Mouse (Mus musculus): Measurements from ENCODE around the gene Dusp23.

Dusp23 gene

DNA sequence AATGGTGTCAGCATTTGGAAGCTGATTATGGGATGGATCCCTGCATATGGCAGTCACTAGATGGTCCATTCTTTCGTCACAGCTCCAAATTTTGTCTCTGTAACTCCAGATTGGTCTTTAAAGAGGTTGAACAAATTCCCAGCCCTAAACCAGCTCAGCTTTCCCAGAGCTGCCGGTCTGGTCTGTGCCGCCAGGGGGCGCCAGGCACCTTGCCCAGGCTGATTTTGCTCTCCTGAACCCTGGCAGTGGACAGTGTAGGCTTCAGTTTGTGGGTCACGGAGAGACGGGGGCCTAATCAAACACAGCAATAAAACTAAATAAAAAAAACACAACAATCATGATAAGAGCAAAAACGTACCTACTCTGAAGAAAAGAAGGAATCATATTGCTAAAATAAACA, 13.5 kb downstream of the Dusp23 start:
- DNase-seq: peak; percentile 67

DNA sequence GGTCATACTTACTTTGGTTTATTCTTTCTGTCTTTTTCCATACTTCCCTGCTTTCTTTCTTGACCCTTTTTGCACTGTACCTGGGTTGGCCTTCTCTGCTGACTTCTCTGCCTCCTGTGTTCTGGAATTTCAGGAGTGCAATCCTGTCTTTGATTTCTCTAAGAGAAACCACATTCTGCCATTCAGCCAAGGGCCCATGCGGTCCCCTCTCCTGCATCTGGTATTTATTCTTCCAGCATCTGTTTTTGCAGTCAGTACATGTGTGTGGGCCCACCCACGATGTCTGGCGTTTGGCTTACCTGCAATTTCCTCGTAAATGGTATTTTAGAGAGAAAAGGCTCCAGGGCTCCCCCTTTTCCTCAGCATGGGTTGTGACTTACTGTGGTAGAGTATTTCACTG, 14.6 kb downstream of the Dusp23 start:
- DNase-seq: no peak

DNA sequence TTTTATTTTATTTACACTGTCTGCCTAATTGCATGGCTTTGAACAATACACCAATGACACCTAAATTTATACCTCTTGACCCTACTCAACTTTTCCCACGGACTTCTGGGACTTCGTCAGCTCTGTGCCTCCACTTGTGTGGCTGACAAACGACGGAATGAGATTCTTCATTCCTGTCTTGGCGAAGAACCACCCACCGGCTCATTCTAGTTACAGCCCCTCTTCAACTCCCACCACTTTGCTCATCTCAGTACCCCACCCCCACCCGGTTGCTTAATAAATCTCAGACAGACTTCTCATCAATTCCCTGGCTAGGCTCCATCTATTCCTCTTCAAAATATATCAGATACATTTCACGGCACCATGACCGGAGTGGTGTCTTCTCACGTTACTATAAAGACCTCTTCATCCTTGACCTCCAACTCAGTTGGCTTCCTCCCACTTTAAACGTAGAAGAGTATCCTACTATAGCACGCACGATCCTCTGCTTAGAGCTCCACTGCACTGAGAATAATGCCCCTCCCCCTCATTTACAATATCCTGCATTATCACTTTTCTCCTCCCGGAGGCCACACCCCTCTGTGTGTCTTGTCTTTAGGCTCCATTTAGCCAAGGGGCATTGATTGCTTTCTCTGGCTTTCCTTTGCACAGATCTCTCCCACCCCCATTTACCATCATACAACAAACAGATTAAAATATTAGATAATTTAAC, 15.2 kb downstream of the Dusp23 start:
- no peak for DNase-seq

DNA sequence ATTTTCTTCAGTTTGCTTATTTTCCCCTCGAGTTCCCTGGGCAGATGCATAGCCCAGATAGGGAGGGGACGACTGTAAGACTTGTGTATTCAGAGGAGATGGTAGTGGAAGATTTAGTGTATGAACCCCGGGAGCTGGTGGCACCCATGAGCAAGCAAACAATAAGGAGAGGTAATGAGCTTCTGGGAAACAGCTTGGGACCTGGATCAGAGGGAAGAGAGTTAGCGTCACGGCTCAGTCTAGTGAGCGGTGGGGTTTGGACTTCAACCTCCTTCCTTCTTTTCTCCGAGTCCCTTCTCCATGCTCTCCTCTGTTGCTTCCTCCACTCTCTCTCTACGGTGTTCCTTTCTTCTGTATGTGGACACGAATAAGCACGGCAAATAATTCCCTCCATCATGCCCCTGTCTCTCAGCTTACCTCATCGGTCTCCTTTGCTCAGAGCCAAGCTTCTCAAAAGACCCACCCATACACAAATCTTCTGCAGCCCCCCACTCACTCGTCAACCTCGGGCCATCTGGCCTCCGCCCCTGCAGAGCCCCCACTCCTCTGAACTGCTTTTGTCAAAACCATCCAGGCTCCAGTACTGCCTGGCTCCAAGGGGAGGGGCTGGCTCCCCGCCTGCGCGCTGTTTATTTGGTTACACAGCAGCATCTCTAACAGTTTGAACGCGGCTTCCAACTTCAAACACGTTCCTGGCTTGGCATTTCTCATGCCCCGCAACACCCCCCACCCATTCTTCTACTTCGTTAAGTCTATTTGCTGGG, 16.0 kb downstream of the Dusp23 start:
- no peak for DNase-seq

DNA sequence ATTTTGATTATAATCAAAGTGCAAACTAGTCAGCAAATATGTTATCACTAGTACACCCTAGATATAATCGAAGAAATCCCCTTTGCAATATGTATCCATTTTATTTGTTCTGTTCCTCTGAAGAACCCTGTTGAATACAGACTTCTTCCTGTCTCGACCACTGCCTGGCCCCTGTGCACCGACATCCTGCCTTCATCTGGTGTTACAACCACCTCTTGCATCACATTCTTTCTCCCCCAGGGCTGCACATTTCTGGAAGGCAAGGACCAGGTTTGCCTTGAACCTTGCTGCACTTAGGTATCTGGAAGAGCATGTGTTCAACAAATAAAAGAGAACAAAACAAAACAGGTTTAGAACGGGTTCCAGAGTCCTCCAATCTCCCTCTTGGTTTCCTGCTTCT, 17.4 kb downstream of the Dusp23 start:
- no peak for DNase-seq

DNA sequence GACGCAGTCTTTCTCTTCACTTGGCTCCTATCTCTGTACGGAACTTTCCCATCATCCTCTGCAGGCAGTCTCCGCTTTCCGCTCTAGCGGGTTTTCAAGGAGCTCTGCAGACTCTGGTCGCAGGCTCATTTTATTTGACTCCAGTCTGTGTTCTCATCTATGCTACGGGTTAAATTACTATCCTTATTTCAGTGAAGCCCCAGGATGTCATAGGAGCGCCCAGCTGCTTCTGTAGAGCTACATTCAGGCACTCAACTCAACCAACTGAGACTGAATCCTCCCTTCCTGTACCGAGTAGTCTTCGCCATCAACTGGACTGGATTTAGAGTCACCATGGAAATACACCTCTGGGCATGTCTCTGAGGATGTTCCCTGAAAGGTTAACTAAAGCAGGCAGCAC, 18.1 kb downstream of the Dusp23 start:
- DNase-seq: no peak

DNA sequence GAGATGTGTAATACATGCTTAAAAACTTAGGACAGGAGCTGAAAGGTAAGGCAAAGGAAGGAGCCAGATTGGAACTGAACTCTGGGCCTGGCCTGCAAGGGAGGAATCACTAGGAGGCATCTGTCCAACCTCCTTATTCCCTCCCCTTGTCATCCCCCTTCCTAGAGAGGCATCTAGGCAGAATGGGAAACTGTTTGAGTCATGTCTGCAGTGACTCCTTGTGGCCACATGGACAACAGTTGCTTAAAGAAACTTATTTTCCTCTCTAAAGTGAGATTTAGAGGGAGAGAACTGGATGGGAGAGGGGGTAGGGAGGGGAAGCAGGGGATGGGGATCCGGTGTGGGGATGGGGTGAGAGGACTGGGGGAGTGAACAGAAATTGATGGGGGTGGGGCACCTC, 20.0 kb downstream of the Dusp23 start:
- DNase-seq: no peak

DNA sequence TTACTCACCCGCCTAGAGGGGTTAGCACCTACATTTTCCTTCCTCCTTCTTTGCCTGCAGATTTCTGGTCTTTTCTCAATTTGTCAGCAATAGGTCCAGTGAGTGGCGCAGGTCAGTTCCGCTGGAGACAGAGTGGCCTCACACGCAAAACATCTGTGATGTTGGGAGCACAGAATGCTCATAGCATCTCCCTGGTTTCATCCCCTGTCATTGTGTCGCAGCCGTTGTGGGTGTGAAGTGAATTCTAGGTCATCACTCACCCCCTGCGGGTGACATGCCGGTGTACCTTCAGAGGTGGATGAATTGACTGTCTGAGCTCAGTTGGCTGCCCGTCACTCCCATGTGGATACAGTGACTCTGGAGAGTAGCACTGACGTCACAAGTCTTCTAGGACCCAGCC, 21.5 kb downstream of the Dusp23 start:
- DNase-seq: no peak

DNA sequence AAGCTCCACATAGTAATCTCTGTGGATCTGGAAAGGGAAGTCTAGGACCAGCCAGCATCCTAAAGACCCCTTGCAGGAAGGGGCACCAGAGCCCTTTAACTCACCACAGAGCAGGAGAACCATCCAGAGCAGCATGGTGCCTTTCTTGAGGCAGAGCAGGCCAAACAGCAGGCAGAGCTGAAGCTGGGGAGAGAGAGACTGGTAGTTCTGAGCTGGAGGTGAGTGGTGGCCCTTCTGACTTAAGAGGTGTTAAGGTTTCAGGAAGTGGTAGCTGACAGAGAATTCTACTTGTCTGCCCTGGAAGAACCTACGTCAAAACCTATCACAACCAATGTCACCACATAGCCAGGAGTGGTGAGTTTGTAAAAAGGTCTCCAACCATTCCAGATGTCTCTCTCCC, 30.4 kb downstream of the Dusp23 start, which contains the start of gene Fcrl6:
Gene Fcrl6, minus strand, starts transcription at position 226 of the 400 bp plus-strand sequence.
- DNase-seq: no peak

DNA sequence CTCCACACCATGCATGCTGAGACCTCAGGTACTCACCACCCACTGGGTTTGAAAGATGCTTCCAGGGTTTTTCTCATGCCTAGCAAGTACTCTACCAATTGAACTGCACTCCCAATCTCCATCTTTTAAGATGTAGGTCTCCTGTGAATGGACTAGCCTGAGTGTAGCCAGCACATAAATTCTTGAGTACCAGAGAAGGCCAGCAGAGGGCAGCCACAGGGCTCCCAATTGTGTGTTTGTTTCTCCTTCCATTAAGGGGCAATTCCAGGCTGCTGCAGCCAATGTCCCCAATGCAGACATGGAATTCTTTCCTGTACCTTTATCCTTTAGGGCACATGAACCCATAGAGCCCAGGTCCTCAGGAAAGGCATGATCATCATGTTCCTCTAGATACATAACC, 38.3 kb downstream of the Dusp23 start:
- peak; percentile 23 for DNase-seq

DNA sequence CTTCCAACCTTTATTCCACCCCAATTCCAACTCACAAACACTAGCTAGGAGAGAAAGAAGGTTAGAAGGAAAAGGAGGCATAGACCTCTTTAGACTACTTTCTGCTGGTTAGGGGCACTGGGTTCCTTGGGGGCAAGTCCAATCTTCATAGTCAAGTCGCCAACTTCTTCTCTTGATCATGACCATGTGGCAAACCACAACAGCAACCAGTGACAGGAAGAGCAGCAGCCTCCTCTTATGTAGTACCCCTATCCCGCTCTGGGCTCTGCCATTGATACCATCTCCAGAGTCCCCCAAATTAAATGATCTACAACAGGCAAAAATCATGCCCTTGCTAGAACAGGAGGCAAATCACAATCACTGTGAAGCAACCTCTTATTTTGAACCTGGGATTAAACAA, 38.8 kb downstream of the Dusp23 start:
- DNase-seq: no peak

DNA sequence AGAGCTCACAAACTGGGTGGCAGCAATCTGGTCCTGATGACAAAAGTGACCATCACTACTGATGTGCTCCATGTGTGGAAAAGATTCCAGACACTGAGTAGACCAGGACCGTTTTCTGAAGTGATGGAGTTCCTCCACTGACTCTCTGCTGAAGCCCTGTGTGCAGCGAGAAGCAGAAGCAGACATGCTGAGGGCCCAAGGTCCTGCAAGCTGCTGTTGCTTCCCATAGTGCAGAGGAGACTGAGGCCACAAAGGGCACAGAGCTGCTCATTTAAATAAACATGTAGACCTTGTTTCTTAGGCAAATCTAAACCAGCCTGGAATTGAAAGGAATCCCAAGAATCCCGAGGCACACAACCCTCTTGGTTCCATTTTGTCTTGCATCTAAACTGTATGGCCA, 39.4 kb downstream of the Dusp23 start:
- DNase-seq: no peak

DNA sequence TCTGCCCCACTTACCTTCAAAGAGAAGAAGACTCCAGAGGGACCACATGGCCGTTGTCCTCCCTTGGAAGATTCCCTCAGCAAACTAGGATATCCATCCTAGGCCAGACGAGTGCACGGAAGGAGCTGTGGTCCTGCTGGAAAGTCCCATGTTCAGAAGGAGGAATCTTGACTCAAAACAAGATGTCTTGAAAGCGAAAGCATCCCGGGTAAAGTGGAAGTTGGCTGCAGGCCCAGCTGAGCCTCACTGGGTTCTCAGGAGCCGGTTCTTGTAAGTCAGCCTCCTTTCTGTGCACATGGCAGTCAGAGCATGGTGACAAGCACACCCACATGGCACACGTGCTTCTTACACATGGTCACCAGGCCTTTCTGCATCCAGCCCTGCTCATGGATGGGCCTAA, 42.4 kb downstream of the Dusp23 start, which contains the start of gene Slamf8:
Gene Slamf8, minus strand, starts transcription at position 184 of the 400 bp plus-strand sequence.
- no peak for DNase-seq

DNA sequence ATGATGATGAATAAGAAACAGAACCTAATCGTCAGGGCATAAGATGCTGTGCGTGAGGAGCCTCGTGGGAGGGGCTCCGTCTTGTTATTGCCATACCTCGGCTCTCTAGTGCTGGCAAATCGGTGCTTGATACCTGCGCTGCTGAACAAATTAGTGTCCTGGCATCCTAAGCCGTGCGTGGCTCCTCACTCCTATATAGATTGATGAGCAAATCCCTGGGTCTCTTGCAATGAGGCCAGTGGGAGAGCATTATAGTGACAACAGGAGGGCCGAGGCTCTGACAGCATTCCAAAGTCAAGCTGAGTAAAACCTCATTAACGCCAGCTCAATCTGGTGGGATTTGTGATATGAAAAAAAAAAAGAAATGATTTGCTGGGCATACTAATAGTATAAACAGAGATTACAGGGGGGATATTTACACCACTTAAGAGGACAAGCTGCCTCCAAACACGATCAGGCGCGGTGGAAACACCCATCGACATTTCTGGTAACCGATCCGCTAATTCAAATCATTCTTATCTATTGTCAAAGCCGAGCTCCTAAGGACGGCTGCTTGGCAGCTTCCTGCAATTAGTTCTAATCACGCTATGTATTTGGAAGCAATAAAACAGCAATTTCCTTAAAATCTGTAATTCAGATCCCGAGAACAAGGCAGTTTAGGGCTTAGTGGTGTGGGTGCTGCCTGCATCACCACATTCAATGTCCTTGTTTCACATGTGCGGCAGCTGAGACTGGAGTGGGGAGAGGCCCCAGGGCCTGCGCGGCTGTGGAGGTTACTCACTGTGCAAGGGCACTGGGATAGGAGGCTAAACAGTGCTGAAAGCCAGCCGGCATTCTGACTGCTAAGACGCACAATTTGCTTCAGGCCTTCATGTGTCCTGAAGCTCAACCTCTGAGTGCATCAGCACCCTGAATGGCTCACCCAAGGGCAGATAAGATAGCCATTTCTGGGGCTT, 46.9 kb downstream of the Dusp23 start:
- DNase-seq: no peak

DNA sequence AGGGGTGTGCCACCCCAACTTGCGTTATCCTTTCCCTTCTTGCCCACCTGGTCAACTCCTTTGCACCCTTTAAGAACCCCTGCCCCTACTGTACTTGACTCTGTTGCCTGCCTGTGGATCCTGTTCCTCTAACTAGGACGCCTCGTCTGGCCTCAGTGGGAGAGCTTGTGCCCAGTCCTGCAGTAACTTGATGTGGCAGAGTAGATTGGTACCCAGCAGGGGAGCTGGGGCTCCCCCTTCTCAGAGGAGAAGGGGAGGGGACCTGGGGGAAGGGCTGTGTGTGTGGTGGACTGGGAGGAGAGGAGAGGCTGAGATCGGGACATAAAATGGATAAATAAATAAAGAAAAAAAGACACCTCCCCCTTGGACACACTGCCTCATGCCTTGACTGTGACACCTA, 47.7 kb downstream of the Dusp23 start:
- DNase-seq: no peak

DNA sequence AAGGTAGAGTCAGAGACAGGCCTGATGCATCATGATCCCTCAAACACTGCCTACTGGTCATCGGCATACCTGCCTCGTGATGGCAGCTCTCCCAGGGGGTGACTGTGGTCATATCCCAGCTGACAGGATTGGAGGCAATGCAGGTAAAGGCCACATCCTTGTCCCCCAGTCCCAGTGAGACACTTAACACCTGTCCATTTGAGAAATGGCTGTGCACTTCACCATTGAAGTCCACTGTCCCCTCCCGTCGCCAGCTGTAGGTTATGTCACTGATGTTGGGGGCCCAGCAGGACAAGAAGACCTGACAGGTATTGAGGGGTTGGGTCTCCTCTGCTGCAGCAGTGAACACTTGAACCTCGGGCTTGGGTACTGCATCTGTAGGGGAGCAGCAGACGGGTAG, 48.5 kb downstream of the Dusp23 start:
- DNase-seq: no peak

DNA sequence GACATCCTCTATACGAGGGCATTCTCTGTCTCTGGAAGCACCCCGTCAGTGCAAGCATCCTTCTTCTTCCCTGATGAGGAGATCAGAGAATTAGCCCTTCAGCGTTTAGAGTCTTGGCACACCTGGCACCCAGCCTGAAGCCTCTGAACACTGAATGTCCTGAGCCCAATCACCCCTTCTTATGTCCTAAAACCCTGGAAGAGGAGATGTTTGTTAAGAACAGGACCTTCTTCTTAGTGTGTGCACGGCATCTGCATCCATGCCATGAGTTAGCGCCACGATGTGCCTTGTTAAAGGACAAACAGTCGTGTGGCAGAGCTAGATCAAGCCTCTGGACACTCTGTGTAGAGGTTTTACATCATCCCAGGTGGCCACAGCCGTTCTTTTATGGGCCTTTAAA, 50.3 kb downstream of the Dusp23 start:
- no peak for DNase-seq
